Mouse (Mus musculus): ENCODE measurements around the gene Cryl1. TPM values are rescaled to one million over a fixed set of nuclear protein-coding genes. Genes with fewer than 3 reads are reported as not detected.

Cryl1 gene
- polyA plus RNA-seq, 1 experiment from 2014 or later: 9.2 TPM

DNA sequence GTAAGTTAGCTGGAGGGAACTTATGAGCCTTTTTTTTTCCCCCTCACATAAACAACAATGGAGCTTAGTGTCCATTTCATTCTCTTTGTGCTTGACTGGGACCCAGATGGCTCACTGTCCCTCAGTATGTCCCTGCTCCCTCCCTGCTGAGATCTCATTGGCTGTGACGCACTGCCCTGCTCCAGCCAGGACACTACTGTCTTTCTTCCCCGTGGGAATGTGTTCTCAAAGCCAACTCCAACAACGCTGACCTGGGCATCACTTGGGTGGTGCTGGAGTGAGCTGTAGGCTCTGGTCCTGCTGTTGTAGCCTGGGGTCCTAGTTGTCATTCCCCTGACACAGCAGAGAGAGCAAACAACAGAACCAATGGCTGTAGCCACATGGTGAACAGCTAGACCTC, 149.7 kb downstream of the Cryl1 start:
- Histone ChIP-seq H3K27ac (no peak overlapping the region), H3K4me3 (no peak overlapping the region), H3K4me2 (no peak overlapping the region), H3K4me1 (no peaks in the 10 kb centered on the region), H3K9ac (no peak overlapping the region), H3K27me3 (replicated peaks) (no peaks in the 10 kb centered on the region), H3K36me3 (replicated peaks) (no peaks in the 10 kb centered on the region), H3K9me3 (no peaks in the 10 kb centered on the region)
- 52% methylated on average over 3 of the region's 3 CpGs for WGBS
- ATAC-seq (replicated peaks): no peak

DNA sequence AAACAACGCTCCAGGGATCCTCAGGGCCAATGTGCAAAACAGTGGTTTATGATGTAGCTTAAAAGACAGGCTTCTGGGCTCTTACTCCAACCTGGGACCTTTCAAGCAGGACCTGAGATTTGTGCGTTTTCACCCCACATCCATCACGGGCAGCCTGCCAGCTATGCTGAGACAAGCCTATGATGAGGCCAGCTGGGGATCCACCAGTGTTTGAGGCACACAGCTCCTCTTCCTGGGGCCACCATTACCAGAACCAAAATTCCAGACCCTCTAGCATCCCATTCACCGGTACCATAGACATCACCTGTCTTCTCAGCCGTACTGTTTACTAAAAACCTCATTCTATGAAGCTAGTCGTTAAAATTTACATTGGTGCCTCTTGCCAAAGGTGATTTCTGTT, 151.8 kb downstream of the Cryl1 start:
- no peak overlapping the region for H3K27ac ChIP-seq
- H3K27me3 ChIP-seq (replicated peaks): no peaks in the 10 kb centered on the region
- H3K36me3 ChIP-seq (replicated peaks): no peaks in the 10 kb centered on the region
- WGBS: 82% methylated on average over 6 of the region's 6 CpGs
- no peak overlapping the region for H3K4me2 ChIP-seq
- no peak for ATAC-seq (replicated peaks)
- no peaks in the 10 kb centered on the region for H3K4me1 ChIP-seq
- H3K9ac ChIP-seq: no peak overlapping the region
- no peaks in the 10 kb centered on the region for H3K9me3 ChIP-seq
- no peak overlapping the region for H3K4me3 ChIP-seq

- Histone ChIP-seq H3K9me3 (no peaks in the 10 kb centered on the region), H3K27me3 (replicated peaks) (no peaks in the 10 kb centered on the region), H3K4me3 (no peak overlapping the region), H3K36me3 (replicated peaks) (no peaks in the 10 kb centered on the region), H3K4me1 (no peaks in the 10 kb centered on the region), H3K9ac (no peak overlapping the region), H3K4me2 (no peak overlapping the region), H3K27ac (no peak overlapping the region)
- no peak for ATAC-seq (replicated peaks)
- 91% methylated on average over 5 of the region's 5 CpGs for WGBS
These were observed 155.4 kb downstream of the Cryl1 start for GRCm38 (mm10) chr14:57242978-57243377.

- no peak overlapping the region for H3K9ac ChIP-seq
- H3K27ac ChIP-seq: no peak overlapping the region
- H3K36me3 ChIP-seq (replicated peaks): no peaks in the 10 kb centered on the region
- no peaks in the 10 kb centered on the region for H3K27me3 ChIP-seq (replicated peaks)
- no peak for ATAC-seq (replicated peaks)
- no peaks in the 10 kb centered on the region for H3K9me3 ChIP-seq
- H3K4me1 ChIP-seq: peaks cover 6% of the 10 kb centered on the region
- H3K4me2 ChIP-seq: no peak overlapping the region
- no peak overlapping the region for H3K4me3 ChIP-seq
- 73% methylated on average over 11 of the region's 11 CpGs for WGBS
These were observed 163.1 kb downstream of the Cryl1 start for GRCm38 (mm10) chr14:57235276-57235675.

GRCm38 (mm10) chr14:57234711-57235110, 163.6 kb downstream of the Cryl1 start:
- H3K36me3 ChIP-seq (replicated peaks): no peaks in the 10 kb centered on the region
- H3K9ac ChIP-seq: no peak overlapping the region
- H3K27me3 ChIP-seq (replicated peaks): no peaks in the 10 kb centered on the region
- no peak overlapping the region for H3K27ac ChIP-seq
- 6% methylated on average over 4 of the region's 4 CpGs for WGBS
- H3K4me2 ChIP-seq: no peak overlapping the region
- no peaks in the 10 kb centered on the region for H3K9me3 ChIP-seq
- peaks cover 6% of the 10 kb centered on the region for H3K4me1 ChIP-seq
- H3K4me3 ChIP-seq: no peak overlapping the region
- ATAC-seq (replicated peaks): peak; percentile 81

GRCm38 (mm10) chr14:57230264-57231015, 167.9 kb downstream of the Cryl1 start:
- Histone ChIP-seq H3K27ac (no peak overlapping the region), H3K4me1 (peaks cover 6% of the 10 kb centered on the region), H3K9me3 (no peaks in the 10 kb centered on the region), H3K4me2 (no peak overlapping the region), H3K4me3 (no peak overlapping the region), H3K36me3 (replicated peaks) (no peaks in the 10 kb centered on the region), H3K27me3 (replicated peaks) (no peaks in the 10 kb centered on the region), H3K9ac (no peak overlapping the region)
- ATAC-seq (replicated peaks): no peak
- 81% methylated on average over 6 of the region's 6 CpGs for WGBS

Other genes with a start within 250 kb of the Cryl1 start
- 20.6 and 21.6 TPM in 2 replicates for gene Ift88, start 25.5 kb upstream of the Cryl1 start, polyA plus RNA-seq (2015; fragmentation: Nextera tagmentation; extraction: Ambion mirVana)
- 6.9 and 7.0 TPM in 2 replicates for gene Il17d, start 126.2 kb upstream of the Cryl1 start, polyA plus RNA-seq (2015; fragmentation: Nextera tagmentation; extraction: Ambion mirVana)
- gene Eef1akmt1, start 173.1 kb upstream of the Cryl1 start, polyA plus RNA-seq (2015; fragmentation: Nextera tagmentation; extraction: Ambion mirVana): 87.8 and 89.4 TPM in 2 replicates